Mouse (Mus musculus) embryo, embryonic 11 days (tissue): ENCODE data around the gene Prph.
"Not testable (repeated sequence)": the region's sequence is repeated elsewhere in the genome, so short reads cannot be mapped to it uniquely, and the experiment has no call there.

Source experiments
- DNase-seq: peaks from one replicate; pipeline ENCODE4 v3.0.0-alpha.2; 2015

The Prph gene

GRCm38 (mm10) chr15:99033498-99034270 is 21.3 kb upstream of the Prph start:
- no peak for DNase-seq

DNA sequence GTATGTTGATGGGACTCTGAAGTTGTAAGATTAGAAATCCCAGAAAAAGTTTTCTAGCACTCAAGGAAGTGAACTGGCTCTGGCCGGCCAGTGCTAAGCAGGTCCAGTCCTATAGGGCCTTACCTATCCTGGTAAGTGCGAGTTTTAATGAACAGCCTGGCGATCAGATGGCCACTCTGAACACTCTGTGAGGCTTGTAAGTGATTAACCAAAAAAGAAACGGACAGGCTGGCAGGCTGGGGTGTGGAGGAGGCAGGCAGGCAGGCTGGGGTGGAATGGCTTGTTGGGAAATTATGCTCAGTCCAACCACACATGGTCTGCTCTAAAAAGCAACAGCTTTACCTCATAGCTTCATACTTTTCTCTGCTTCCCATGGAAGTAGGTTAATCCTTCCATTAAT is 19.5 kb upstream of the Prph start:
- no peak for DNase-seq

DNA sequence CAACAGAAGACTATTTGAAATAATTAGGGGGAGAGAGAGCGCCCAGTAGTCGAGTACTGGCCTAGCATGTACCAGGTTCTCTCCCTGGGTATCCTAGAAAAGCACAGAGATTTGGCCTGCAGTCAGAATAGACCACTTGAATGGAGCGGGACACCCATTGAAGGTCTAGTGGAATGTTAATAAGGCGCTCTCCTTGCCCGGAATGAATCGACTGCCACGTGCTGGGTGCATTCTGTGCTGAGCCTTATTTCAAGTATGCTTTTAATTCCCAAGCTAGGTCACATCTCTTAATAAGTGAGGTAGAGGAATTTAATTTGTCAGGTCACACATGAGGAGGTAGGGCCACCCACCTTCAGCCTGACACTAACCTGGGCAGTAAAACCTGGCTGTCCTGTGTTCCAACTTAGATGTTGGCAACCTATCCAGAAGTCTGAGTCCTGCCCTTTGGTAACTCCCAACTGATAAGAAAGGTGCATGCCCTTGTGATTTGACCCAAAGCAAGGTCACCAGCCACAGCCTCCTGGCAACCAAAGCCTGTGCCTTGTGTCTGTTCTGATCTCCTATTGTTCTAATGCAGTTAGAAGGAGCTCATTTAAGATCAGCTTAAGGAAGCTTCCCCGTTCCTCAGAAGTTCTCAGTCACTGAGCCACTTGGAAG is 18.6 kb upstream of the Prph start:
- DNase-seq, result no peak

DNA sequence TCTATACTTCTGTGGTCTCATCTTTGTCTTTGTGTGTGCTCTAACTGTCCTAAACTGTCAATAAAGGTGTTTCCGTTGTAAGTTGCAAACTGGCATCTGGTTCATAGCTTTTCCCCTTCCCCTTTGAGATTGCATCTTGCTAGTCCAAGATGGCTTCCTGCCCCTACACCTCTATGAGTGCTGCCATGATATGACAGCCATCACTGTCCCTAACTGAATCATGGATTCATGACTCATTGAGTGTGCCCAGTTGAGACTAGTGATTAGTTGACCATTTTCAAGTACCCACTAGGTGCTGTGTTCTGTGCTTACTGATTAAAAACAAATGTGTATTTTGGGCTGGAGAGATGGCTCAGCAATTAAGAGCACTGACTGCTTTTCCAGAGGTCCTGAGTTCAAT is 16.9 kb upstream of the Prph start:
- no peak for DNase-seq

DNA sequence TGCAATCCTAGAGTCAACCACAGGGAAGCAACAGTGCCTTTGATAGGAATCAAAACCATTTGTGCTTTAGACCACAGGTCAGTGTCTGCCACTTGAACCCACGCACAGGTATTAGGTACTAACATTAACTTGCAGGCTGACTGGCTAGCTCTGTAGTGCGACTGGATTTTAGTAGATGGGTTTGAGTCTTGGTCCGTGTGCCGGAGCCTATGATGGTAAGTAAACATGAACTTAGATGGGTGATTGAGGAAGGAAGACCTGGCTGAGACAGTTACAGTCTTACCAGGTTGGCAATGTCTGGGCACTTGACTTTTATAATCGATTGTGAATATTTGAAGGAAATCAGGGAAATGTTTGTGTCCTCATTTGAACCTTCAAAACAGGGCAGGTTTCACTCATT is 16.2 kb upstream of the Prph start:
- no peak for DNase-seq

GRCm38 (mm10) chr15:99039306-99039705 is 15.7 kb upstream of the Prph start:
- no peak for DNase-seq

GRCm38 (mm10) chr15:99039996-99040919 is 14.7 kb upstream of the Prph start:
- no peak for DNase-seq

GRCm38 (mm10) chr15:99040920-99041856 is 13.8 kb upstream of the Prph start:
- DNase-seq, result no peak

DNA sequence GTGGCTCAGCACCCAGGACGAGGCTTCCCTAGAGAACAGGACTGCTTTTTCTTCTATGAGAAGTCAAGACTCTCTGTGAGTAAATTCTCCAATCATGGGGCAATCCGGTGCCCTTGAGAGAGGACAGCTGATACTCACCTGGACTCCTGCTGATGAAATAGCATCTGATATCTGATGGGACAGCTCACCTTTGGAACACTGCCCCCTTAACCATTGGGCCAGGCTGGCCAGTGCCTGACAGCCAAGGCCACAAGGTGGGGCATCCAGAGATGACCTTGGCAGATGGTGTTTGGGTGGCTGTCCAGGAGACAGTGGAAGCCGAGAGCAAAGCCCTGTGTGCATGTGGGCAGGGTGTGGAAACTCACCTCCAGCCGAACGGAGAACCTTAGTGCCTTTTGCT is 12.6 kb upstream of the Prph start:
- DNase-seq, result no peak

DNA sequence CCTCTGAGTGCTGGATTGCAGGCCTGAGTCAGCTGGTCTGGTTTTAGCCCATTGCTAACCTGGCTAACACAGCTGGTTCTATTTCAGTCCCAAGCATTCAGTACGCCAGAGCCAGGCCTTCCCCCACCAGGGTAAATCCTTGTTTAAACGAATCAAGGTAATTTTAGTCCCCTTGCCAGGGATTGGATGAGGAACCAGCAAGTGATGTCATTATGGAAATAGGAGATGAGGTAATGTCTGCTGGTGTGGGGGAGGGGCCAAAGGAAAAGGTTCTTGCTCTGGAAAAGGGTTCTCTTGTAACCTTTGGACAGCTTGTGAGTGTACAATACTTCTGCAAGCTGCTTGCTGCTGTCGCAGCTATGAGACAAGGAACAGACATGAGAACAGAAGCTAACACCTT is 10.1 kb upstream of the Prph start:
- DNase-seq, result no peak

GRCm38 (mm10) chr15:99045734-99046133 is 9.2 kb upstream of the Prph start:
- not testable (repeated sequence) for DNase-seq

DNA sequence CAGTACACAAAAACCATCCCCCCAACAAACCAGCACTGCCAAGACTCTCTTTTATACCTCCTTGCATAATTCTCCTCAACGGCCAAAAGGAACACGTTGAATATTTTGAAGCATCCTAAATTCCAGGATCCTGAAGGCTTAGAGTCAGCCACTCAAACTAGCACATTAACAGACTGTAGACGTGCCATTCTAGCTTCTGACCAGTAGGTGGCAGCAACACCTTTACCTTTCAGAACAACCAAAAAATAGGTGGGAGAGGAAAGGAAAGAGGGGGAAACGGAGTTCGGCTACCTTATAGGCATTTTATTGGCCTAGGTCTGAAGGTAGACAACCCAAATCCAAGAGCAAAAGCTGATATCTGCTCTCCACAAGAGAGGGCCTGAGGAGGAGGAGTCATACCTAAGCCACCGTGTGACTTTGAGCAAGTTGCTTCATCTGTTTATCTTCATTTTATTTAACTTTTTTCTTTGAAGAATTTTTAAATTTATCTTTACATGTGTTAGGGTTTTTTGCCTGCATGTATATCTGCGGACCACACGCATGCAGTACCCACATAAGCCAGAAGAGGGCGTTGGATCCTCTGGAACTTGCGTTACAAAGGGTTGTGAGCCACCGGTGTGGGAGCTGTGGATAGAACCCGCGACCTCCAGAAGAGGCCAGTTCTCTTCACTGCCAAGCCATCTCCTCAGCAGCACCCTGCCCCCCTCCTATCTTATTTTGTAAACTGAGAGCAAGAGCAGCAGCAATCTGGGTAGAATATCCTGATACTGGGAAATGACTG is 5.3 kb upstream of the Prph start:
- DNase-seq, result peak; percentile 86

DNA sequence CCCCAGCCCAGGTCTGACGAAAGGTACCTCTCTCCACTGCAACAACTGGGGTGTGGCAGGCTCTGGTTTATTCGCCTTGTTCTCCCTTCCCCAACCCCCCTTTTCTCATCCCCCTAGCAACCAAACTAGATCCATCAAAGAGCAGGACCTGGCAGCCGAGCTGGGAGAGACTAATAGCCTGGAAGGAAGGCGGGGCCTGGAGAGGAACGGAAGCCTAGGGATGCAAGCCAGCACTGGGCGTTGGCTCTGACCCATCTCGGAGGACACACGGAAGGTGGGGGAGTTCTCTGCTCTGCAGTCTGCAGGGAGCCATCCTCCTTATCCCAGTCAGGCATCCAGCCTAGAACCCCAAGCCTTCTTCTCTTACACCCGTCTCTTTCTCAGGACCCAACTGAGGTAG is 1.6 kb upstream of the Prph start:
- DNase-seq, result peak; percentile 45

- peak; percentile 65 for DNase-seq
Measured at GRCm38 (mm10) chr15:99055511-99055961, 562 bp downstream of the Prph start.

GRCm38 (mm10) chr15:99056332-99056731 is 1.4 kb downstream of the Prph start:
- peak; percentile 50 for DNase-seq

DNA sequence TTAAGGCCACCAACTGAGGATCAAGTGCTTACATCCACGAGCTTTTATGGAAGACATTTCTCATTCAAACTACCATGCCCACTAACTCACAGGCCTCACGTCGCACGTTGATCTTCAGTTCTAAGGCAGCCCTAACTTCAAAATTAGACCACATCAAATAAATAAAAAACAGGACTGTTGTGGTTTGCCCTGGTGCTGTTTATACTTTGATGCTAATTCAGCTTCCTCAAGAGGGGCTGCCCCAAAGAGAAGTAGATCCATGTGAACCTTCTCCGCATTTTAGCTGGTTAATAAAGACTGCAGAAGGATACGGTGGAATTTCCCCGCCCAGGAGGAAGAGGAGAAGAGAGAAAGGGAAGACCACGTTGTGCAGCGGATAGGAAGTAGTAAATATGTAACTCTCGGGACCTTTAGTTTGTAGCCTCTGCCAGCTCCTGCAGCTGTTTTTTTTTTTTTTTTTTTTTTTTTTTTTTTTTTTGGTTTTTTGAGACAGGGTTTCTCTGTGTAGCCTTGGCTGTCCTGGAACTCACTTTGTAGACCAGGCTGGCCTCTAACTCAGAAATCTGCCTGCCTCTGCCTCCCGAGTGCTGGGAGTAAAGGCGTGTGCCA is 10.7 kb downstream of the Prph start:
- DNase-seq, result no peak

DNA sequence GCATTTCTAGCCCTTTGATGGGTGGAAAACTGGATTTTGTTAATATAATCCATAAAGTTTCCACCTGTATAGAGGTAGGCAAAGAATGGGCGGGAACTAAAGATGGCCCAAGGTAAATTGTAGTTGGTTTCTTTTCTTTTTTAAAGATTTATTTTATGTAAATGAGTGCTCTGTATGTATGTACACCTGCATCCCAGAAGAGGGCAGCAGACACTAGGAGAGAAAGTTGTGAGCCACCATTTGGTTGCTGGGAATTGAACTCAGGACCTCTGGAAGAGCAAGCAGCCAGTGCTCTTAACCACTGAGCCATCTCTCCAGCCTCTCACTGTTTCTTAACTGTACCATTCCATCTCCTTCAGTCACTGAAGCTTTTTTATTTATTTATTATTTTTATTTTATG is 17.0 kb downstream of the Prph start:
- DNase-seq, result no peak

DNA sequence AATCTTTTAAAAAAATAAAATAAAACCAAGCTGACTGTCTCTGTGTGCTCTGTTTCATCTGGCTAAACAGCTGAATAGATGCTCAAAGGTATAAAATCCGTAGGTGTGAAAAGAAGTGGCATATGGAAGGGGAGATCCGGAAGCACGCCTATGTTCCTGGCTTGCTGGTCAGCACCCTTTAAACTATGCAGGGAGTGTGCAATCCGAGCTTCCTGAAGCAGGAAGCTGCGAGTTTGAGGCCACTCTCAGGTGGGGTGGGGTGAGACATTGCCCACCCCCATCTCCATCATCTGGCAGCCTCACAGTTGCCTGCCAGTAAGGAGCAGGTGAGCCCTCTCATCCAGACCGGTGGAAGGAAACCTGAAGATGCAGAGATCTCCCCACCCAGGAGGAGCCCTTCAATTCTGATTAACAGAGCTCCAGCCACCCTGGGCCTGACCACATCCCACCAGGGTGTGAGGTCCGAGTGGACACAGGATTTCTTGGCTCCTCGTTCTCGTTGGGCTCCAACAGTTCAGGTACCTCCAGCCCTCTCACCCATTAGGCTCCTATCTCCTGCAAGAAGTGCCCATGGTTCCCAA is 19.1 kb downstream of the Prph start, which contains the start of gene Troap:
Gene Troap (plus strand): TSS at position 557 of the 581 bp plus-strand sequence.
- no peak for DNase-seq

DNA sequence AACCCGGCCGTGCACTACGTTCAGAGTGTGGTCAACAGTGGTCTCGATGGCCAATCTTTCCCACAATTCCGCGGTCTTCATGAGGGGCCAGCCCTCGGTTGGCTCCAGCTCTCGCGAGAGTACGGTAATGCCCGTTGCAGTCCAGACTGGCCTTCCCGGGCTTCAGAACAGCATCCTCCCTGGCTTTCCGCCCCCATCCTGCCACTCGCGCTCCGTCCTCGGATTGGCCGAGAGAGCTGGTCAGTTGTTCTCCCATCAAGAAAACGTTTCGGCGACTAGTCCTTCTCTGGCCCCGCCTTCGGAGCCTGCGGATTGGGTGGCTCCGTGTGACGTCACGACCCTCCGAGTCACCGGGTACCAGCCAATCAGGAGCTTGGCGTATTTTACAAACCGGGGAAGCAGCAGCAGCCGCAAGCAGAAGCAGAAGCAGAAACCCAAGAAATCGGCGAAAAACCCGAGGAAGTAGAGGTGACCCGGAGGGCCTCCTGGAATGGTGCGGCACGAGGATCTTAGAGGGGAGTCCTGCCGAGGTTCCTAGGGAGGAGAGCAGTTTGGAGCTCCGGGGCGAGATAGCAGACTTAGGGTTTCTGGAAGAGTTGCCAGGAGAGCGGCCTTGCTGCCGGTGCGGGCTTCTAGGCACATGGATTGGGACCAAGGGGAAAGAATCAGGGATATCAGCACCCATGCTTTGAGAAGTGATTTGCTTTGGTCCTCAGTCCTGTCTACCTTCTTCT is 19.8 kb downstream of the Prph start:
- peak; percentile 99 for DNase-seq

GRCm38 (mm10) chr15:99076011-99076410 is 21.0 kb downstream of the Prph start:
- peak; percentile 60 for DNase-seq
